Mouse (Mus musculus): ENCODE results near the gene Metap2.

DNA sequence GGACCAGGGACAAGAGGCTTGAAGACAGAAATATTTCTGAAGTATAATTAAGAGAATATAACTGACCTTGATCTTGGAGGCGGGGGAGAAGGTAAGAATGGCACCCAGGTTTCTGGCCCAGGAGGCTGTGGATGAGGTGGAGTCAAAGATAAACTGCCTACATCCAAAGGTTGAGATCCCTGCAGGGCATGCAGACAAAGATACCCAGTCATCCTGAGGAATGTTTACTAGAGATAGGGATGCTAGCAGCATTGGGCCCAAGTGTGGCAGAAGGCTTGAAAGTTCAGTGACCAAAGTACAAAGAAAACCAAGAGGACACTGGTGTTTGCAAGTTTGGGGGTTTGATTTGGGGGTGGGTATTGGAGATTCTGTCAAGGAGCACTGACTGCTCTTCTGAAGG lies 5.9 kb downstream of the Metap2 start:
- no peak for TF ChIP-seq CTCF (IDR thresholded peaks at IDR 0.05; ENCODE audit: control insufficient read depth, insufficient read depth, insufficient read length)
- no peak for TF ChIP-seq USF1 (IDR thresholded peaks at IDR 0.05; ENCODE audit: low read depth)
- no peak for TF ChIP-seq MYOD1 (IDR thresholded peaks at IDR 0.05; ENCODE audit: control insufficient read depth, insufficient read length, low read depth)
- TF ChIP-seq FOSL1 (IDR thresholded peaks at IDR 0.05; ENCODE audit: insufficient read depth, low read length, poor library complexity, severe bottlenecking), result no peak
- no peak for TF ChIP-seq MYOG (IDR thresholded peaks at IDR 0.05; ENCODE audit: control insufficient read depth, extremely low read depth, insufficient read length)
- no peak for TF ChIP-seq MAX (IDR thresholded peaks at IDR 0.05)
- TF ChIP-seq CEBPB (IDR thresholded peaks at IDR 0.05; ENCODE audit: low read depth), result no peak

Data from C2C12 (cell line).